ENCODE assay signal across 17 mouse cellular contexts in the genomic region with DNA sequence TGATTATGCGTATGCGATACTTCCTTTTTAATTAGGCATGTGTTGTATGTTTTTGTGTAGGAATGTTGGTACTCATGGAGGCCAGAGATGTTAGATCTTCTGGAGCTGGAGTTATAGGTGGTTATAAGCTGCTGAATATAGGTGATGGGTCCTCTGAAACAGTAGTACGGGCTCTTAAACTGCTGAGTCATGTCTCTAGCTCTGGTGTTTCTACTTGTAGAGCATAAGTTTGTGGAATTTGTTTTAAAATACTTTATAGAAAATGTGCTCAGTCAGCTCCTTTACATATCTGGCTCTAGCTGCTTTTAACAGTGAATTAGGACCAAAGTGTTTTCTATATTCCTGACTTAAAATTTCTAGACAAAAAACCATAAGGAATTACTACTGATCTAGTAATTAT.
"Had no signal": no experiment of that assay in that cellular context is flagged by ENCODE, and none has a peak within 500 bp of the region (broad histone marks: within the 10 kb centered on the region; RNA-seq: fewer than 3 reads in every experiment).

No protein-coding gene starts in this region.

- H3K4me3 ChIP-seq: midbrain, embryonic 12.5 days; myocyte; neural tube, embryonic 13.5 days; neural tube, embryonic 15.5 days had no signal

- H3K4me1 ChIP-seq: midbrain, embryonic 12.5 days; neural tube, embryonic 13.5 days; neural tube, embryonic 15.5 days had no signal

- H3K4me2 ChIP-seq: lung, embryonic 14.5 days; midbrain, embryonic 12.5 days; neural tube, embryonic 13.5 days; neural tube, embryonic 15.5 days had no signal

- DNase-seq: lung, adult 18-20 months; lung, embryonic 14.5 days; lung, postnatal 10 days; lung, postnatal 4 days; midbrain, embryonic 14.5 days; right cerebral cortex, adult 18-20 months; right cerebral cortex, postnatal 25 days; right cerebral cortex, postnatal 4 days; spleen, adult 18-20 months; thymus, adult 18-20 months; thymus, postnatal 14 days; thymus, postnatal 36 days had no signal

- H3K9ac ChIP-seq: lung, embryonic 14.5 days; midbrain, embryonic 12.5 days; neural tube, embryonic 13.5 days; neural tube, embryonic 15.5 days had no signal

- H3K27me3 ChIP-seq: midbrain, embryonic 12.5 days; neural tube, embryonic 13.5 days; neural tube, embryonic 15.5 days had no signal

- H3K9me3 ChIP-seq: midbrain, embryonic 12.5 days; neural tube, embryonic 13.5 days; neural tube, embryonic 15.5 days had no signal

- ATAC-seq: midbrain, embryonic 16.5 days had no signal

- H3K27ac ChIP-seq: midbrain, embryonic 12.5 days; neural tube, embryonic 13.5 days; neural tube, embryonic 15.5 days had no signal
